Mouse (Mus musculus): ENCODE results near the gene Hic2. TPM values are rescaled to one million over a fixed set of nuclear protein-coding genes. Genes with fewer than 3 reads are reported as not detected.

Gene Hic2
- polyA plus RNA-seq, 1 experiment from 2014 or later = 4.1 TPM

- ATAC-seq (ENCODE audit: low read depth) = no peak
- peaks cover 7% of the 10 kb centered on the region for H3K36me3 ChIP-seq (ENCODE audit: control insufficient read depth, insufficient read depth, low read length)
- WGBS = 91% methylated on average over 11 of the region's 11 CpGs
- H3K4me3 ChIP-seq (ENCODE audit: low read length) = no peak overlapping the region
- no peaks in the 10 kb centered on the region for H3K9me3 ChIP-seq (ENCODE audit: control insufficient read depth, low read length)
- H3K4me2 ChIP-seq (ENCODE audit: low read depth, low read length) = no peak overlapping the region
- no peak overlapping the region for H3K9ac ChIP-seq (ENCODE audit: low read length)
- H3K27ac ChIP-seq (ENCODE audit: low read length) = no peak overlapping the region
- H3K4me1 ChIP-seq (replicated peaks; ENCODE audit: control insufficient read depth, insufficient read depth, low read length) = peaks cover 18% of the 10 kb centered on the region
- H3K27me3 ChIP-seq (ENCODE audit: control insufficient read depth, insufficient read depth, low read depth, low read length) = peaks cover 19% of the 10 kb centered on the region
These were observed 47.1 kb downstream of the Hic2 start for GRCm38 (mm10) chr16:17280471-17280870.

GRCm38 (mm10) chr16:17283151-17283550 lies 49.8 kb downstream of the Hic2 start:
- Histone ChIP-seq H3K9ac (ENCODE audit: low read length) (no peak overlapping the region), H3K4me3 (ENCODE audit: low read length) (no peak overlapping the region), H3K27ac (ENCODE audit: low read length) (no peak overlapping the region), H3K27me3 (ENCODE audit: control insufficient read depth, insufficient read depth, low read depth, low read length) (peaks cover 5% of the 10 kb centered on the region), H3K9me3 (ENCODE audit: control insufficient read depth, low read length) (no peaks in the 10 kb centered on the region), H3K36me3 (ENCODE audit: control insufficient read depth, insufficient read depth, low read length) (peaks cover 11% of the 10 kb centered on the region), H3K4me1 (replicated peaks; ENCODE audit: control insufficient read depth, insufficient read depth, low read length) (no peaks in the 10 kb centered on the region), H3K4me2 (ENCODE audit: low read depth, low read length) (no peak overlapping the region)
- no peak for ATAC-seq (ENCODE audit: low read depth)
- WGBS = 61% methylated on average over 6 of the region's 6 CpGs

- Histone ChIP-seq H3K27ac (ENCODE audit: low read length) (no peak overlapping the region), H3K36me3 (ENCODE audit: control insufficient read depth, insufficient read depth, low read length) (peaks cover 8% of the 10 kb centered on the region), H3K9ac (ENCODE audit: low read length) (no peak overlapping the region), H3K9me3 (ENCODE audit: control insufficient read depth, low read length) (no peaks in the 10 kb centered on the region), H3K4me1 (replicated peaks; ENCODE audit: control insufficient read depth, insufficient read depth, low read length) (no peaks in the 10 kb centered on the region), H3K27me3 (ENCODE audit: control insufficient read depth, insufficient read depth, low read depth, low read length) (no peaks in the 10 kb centered on the region), H3K4me2 (ENCODE audit: low read depth, low read length) (no peak overlapping the region), H3K4me3 (ENCODE audit: low read length) (no peak overlapping the region)
- no peak for ATAC-seq (ENCODE audit: low read depth)
- WGBS = 84% methylated on average over 2 of the region's 2 CpGs
These were observed 53.7 kb downstream of the Hic2 start for GRCm38 (mm10) chr16:17287103-17287502.

- Histone ChIP-seq H3K9me3 (ENCODE audit: control insufficient read depth, low read length) (no peaks in the 10 kb centered on the region), H3K4me1 (replicated peaks; ENCODE audit: control insufficient read depth, insufficient read depth, low read length) (no peaks in the 10 kb centered on the region), H3K4me3 (ENCODE audit: low read length) (no peak overlapping the region), H3K4me2 (ENCODE audit: low read depth, low read length) (no peak overlapping the region), H3K36me3 (ENCODE audit: control insufficient read depth, insufficient read depth, low read length) (peaks cover 3% of the 10 kb centered on the region), H3K9ac (ENCODE audit: low read length) (no peak overlapping the region), H3K27me3 (ENCODE audit: control insufficient read depth, insufficient read depth, low read depth, low read length) (no peaks in the 10 kb centered on the region), H3K27ac (ENCODE audit: low read length) (no peak overlapping the region)
- WGBS = 87% methylated on average over 2 of the region's 2 CpGs
- no peak for ATAC-seq (ENCODE audit: low read depth)
These were observed 57.6 kb downstream of the Hic2 start for GRCm38 (mm10) chr16:17291016-17291415.

- no peak overlapping the region for H3K9ac ChIP-seq (ENCODE audit: low read length)
- no peak overlapping the region for H3K4me3 ChIP-seq (ENCODE audit: low read length)
- H3K4me1 ChIP-seq (replicated peaks; ENCODE audit: control insufficient read depth, insufficient read depth, low read length) = no peaks in the 10 kb centered on the region
- ATAC-seq (ENCODE audit: low read depth) = peak; percentile 43; the same call in 1 of the 2 replicates
- H3K4me2 ChIP-seq (ENCODE audit: low read depth, low read length) = no peak overlapping the region
- 0% methylated on average over 2 of the region's 2 CpGs for WGBS
- no peak overlapping the region for H3K27ac ChIP-seq (ENCODE audit: low read length)
- H3K9me3 ChIP-seq (ENCODE audit: control insufficient read depth, low read length) = no peaks in the 10 kb centered on the region
- H3K36me3 ChIP-seq (ENCODE audit: control insufficient read depth, insufficient read depth, low read length) = peaks cover 5% of the 10 kb centered on the region
- no peaks in the 10 kb centered on the region for H3K27me3 ChIP-seq (ENCODE audit: control insufficient read depth, insufficient read depth, low read depth, low read length)
These were observed 59.4 kb downstream of the Hic2 start for GRCm38 (mm10) chr16:17292751-17293150.

GRCm38 (mm10) chr16:17300818-17301217 lies 67.4 kb downstream of the Hic2 start:
- 95% methylated on average over 3 of the region's 3 CpGs for WGBS
- H3K36me3 ChIP-seq (ENCODE audit: control insufficient read depth, insufficient read depth, low read length) = peaks cover 18% of the 10 kb centered on the region

GRCm38 (mm10) chr16:17303521-17304245 lies 70.3 kb downstream of the Hic2 start:
- Histone ChIP-seq H3K9ac (ENCODE audit: low read length) (no peak overlapping the region), H3K4me3 (ENCODE audit: low read length) (no peak overlapping the region), H3K27ac (ENCODE audit: low read length) (no peak overlapping the region), H3K9me3 (ENCODE audit: control insufficient read depth, low read length) (no peaks in the 10 kb centered on the region), H3K4me1 (replicated peaks; ENCODE audit: control insufficient read depth, insufficient read depth, low read length) (no peaks in the 10 kb centered on the region), H3K27me3 (ENCODE audit: control insufficient read depth, insufficient read depth, low read depth, low read length) (no peaks in the 10 kb centered on the region), H3K36me3 (ENCODE audit: control insufficient read depth, insufficient read depth, low read length) (peaks cover 22% of the 10 kb centered on the region), H3K4me2 (ENCODE audit: low read depth, low read length) (no peak overlapping the region)
- WGBS = 74% methylated on average over 5 of the region's 5 CpGs
- ATAC-seq (ENCODE audit: low read depth) = no peak

More at GRCm38 (mm10) chr16:17300818-17301217, 67.4 kb downstream of the Hic2 start:
- no peak for ATAC-seq (ENCODE audit: low read depth)
- H3K9ac ChIP-seq (ENCODE audit: low read length) = no peak overlapping the region
- no peaks in the 10 kb centered on the region for H3K27me3 ChIP-seq (ENCODE audit: control insufficient read depth, insufficient read depth, low read depth, low read length)
- H3K27ac ChIP-seq (ENCODE audit: low read length) = no peak overlapping the region
- no peaks in the 10 kb centered on the region for H3K4me1 ChIP-seq (replicated peaks; ENCODE audit: control insufficient read depth, insufficient read depth, low read length)
- no peak overlapping the region for H3K4me2 ChIP-seq (ENCODE audit: low read depth, low read length)
- H3K9me3 ChIP-seq (ENCODE audit: control insufficient read depth, low read length) = no peaks in the 10 kb centered on the region
- no peak overlapping the region for H3K4me3 ChIP-seq (ENCODE audit: low read length)

- H3K9ac ChIP-seq (ENCODE audit: low read length) = no peak overlapping the region
- H3K36me3 ChIP-seq (ENCODE audit: control insufficient read depth, insufficient read depth, low read length) = peaks cover 17% of the 10 kb centered on the region
- no peak for ATAC-seq (ENCODE audit: low read depth)
- H3K4me1 ChIP-seq (replicated peaks; ENCODE audit: control insufficient read depth, insufficient read depth, low read length) = no peaks in the 10 kb centered on the region
- no peaks in the 10 kb centered on the region for H3K27me3 ChIP-seq (ENCODE audit: control insufficient read depth, insufficient read depth, low read depth, low read length)
- H3K9me3 ChIP-seq (ENCODE audit: control insufficient read depth, low read length) = no peaks in the 10 kb centered on the region
- WGBS = 91% methylated on average over 5 of the region's 5 CpGs
- H3K27ac ChIP-seq (ENCODE audit: low read length) = no peak overlapping the region
- no peak overlapping the region for H3K4me3 ChIP-seq (ENCODE audit: low read length)
- H3K4me2 ChIP-seq (ENCODE audit: low read depth, low read length) = no peak overlapping the region
These were observed 74.1 kb downstream of the Hic2 start for GRCm38 (mm10) chr16:17307461-17307860.

- no peaks in the 10 kb centered on the region for H3K27me3 ChIP-seq (ENCODE audit: control insufficient read depth, insufficient read depth, low read depth, low read length)
- H3K9ac ChIP-seq (ENCODE audit: low read length) = no peak overlapping the region
- no peaks in the 10 kb centered on the region for H3K9me3 ChIP-seq (ENCODE audit: control insufficient read depth, low read length)
- 86% methylated on average over 10 of the region's 10 CpGs for WGBS
- H3K36me3 ChIP-seq (ENCODE audit: control insufficient read depth, insufficient read depth, low read length) = peaks cover 11% of the 10 kb centered on the region
- H3K4me2 ChIP-seq (ENCODE audit: low read depth, low read length) = no peak overlapping the region
- no peaks in the 10 kb centered on the region for H3K4me1 ChIP-seq (replicated peaks; ENCODE audit: control insufficient read depth, insufficient read depth, low read length)
- no peak overlapping the region for H3K4me3 ChIP-seq (ENCODE audit: low read length)
- ATAC-seq (ENCODE audit: low read depth) = no peak
- H3K27ac ChIP-seq (ENCODE audit: low read length) = no peak overlapping the region
These were observed 75.7 kb downstream of the Hic2 start for GRCm38 (mm10) chr16:17309036-17309435.

All from lung, embryonic 16.5 days (tissue).